Mouse (Mus musculus): ENCODE measurements around the gene Ppia.
"Not testable (repeated sequence)": the region's sequence is repeated elsewhere in the genome, so short reads cannot be mapped to it uniquely, and the experiment has no call there.

Ppia gene

DNA sequence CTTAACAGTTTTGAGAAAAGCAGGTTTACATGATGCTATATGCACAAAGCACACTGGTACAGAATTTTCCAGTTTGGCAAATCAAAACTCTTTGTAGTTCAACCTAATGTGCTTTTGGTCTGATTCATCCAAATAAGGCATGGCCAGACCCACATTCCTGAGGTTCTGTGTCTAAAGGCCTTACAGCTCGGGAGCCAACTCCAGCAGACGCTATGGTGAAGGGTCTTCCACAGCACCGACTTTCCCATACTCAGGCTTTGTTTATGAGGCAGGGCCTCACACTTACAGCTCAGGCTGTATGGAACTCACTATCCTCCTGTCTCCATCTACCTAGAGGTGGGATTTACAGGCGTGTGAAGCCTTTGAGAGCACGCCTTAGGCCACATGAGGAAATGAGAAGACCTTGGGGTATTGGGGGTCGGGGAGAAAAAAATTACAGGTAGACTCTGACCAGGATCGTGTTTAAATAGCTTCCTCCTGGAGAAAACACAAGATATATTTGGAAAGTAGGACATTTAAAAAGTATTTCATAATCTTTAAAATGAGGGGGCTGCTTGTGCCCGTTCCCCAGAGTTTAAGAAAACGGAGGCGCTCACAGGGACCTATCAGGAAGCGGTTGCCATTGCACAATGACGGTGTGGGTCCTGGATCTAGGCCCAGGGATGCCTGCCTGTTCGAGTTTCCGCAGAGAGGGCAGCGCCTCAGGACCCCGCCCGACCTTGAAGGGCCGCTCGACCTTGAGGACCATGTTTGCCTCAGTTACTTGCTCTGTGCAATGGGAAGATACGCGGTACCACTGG lies at the start of gene Ppia:
TSS of gene Ppia (plus strand) at position 693 of the 800 bp plus-strand sequence.
- DNase-seq (ENCODE audit: low read depth, low spot score) = peak; percentile 37

DNA sequence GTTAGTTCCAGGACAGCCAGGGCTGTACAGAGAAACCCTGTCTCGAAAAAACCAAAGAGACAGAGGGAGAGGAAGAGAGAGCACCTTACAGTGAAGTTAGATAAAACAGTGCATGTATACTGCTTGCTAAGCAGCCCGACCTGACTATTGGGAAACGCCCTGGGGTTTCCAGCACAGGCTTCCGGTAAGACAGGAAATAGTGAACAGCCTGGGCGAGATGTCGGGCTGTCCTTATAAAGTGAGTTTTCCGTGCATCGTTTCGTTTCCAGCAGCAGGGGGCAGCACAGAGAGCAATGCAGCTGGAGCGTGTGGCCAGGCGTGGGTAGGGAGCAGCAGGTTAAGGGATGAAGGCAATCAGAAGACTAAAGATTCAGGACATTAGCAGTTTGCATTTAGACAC lies 49.4 kb upstream of the Ppia start:
- DNase-seq (ENCODE audit: low read depth, low spot score) = peak; percentile 81

DNA sequence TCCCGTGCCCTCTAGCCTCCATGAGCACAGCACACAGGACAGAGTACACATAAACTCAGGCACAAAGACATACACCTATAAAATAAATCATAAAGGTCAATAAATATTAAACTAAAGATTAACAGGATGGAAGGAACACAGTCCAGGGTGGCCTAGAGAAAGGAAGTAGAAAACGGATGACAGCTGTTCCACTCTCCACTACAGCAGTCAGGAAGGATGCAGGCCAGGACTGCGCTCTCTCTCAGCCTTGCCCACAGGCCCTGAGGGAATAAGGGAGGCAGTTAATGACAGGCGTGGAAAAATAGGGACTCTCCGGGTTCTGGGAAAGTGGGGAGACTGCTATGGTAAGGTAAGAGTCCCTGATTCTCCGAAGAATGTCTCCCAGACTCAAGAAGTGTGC lies 48.8 kb upstream of the Ppia start:
- no peak for DNase-seq (ENCODE audit: low read depth, low spot score)

DNA sequence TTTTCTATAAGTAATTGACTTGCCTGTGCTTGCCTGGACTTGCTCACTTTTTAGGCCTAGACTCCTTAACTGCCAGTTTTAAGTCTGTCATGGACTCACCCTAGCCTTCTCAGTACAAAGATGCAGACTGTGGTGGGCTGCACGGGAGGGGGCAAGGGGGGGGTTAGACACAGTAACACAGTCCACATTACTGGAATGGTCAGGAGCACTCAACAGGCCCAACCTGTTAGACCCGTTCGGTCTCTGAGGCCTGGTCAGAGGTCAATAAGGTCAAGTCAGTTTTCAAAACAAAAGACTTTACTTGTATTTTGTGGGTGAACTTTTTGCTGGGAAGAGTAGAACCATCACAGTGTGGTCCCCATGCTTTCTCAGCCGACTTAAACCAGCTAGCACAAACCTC lies 48.1 kb upstream of the Ppia start:
- peak; percentile 13 for DNase-seq (ENCODE audit: low read depth, low spot score)

DNA sequence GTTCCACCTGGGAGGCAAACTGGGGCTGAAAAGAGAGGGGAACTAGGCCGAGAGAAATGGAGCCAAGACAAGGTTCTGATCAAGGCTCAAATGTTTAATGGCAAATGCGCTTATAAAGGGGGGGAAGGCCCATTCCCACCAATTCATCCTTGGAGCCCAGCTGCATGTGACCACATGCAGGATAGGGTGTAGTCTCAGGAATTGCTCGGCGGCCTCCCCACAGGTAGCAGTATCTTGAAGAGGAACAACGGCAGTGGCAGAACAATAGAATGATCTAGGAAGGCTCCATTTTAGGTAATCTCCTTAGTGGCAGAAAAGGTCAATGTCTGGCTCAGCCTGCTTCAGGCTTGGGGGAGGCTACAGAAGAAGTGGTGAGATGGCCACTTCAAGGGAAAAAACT lies 47.3 kb upstream of the Ppia start:
- not testable (repeated sequence) for DNase-seq (ENCODE audit: low read depth, low spot score)

DNA sequence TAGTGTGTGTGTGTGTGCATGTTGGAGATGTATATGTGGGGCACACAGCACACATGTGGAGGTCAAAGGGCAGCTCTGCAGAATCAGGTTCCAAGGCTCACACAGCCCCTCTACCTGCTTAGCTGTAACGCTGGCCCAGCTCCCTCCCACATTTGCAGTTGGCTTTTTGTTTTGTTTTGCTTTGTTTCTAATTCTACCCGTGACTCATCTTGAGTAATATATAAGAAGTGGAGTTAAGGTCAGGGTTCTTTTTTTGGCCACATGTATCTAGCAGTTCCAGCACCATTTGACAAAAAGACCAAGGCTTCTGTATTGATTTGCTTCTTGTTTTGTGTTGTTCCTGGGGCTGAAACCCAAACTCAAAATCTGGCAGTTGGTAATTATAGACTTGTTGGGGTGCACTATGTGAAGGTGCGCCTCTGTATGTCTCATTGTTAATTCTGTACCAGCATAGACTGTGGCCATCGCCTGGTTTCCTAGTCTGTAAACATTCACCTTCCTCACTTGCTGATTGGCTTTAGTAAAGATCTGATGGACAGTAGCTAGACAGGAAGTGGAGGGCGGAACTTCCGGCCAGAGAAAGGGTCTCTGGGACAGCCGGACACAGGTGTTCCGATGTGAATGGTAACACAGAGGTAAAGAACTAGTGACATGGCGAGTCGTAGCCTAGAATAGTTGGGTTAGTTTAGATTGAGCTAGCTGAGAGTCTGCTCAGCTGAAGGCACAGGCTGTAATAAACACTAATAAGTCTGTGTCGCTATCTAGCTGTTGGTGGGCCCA lies 43.7 kb upstream of the Ppia start:
- no peak for DNase-seq (ENCODE audit: low read depth, low spot score)

DNA sequence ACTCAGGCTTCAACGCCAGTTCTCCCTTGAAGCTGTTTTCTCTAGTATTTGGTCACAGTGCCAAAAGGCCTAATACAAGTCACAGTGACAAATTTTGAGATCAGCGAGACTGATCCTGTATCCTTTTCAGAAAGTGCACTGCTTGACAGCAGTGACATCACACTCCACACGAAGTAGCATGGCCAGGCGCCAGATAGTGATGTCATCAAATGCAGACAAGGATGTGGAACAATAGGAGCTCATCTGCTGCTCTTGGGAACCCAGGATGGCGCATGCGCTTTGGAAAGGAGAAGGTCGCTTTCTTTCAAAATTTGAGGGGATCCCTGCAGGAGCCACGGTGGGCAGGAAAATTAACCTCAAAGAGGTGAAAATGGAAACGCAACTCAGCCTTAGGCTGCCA lies 42.5 kb upstream of the Ppia start:
- DNase-seq (ENCODE audit: low read depth, low spot score) = no peak

DNA sequence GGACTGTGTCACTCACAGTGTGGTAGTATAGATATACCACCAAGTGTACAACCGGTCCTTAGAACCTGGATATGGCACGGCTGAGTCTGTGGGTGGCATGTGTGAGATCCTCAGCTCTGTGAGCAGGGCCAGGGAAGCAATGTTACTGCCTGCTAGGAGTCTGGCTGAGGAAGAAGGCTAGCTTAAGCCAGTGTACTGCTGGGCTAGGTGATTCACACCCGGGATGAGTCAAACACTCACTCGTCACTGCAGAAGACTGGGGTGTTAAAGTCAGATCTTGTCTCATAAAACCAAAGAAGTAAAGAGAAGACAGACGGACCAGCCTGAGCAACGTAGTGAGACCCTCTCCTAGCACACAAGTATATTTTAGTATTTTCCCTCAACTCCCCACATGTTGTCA lies 34.3 kb upstream of the Ppia start:
- no peak for DNase-seq (ENCODE audit: low read depth, low spot score)

DNA sequence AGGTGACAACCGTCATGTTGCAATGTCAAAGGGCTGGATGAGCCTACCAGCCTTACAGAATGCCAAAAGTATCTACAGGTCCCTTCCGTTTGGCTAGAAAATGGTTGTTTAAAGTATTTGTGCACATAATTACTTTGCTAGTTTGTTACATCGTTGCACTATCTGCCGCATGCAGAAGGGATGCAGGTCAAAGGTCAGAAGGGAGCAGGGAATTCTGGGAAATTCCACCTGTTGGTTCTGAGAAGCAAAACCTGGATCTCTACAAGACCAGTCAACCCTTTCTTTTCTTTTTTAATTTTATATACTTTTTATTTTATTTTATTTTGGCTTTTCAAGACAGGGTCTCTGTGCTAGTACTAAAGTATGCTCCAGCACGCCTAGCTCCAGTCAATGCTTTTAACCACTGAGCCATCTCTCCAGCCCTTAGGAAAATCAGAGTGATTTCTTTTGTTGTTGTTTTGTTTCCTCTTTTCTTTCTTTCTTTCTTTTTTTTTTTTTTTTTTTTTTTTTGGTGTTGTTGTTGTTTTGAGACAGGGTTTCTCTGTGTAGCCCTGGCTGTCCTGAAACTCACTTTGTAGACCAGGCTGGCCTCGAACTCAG lies 27.0 kb upstream of the Ppia start:
- no peak for DNase-seq (ENCODE audit: low read depth, low spot score)

DNA sequence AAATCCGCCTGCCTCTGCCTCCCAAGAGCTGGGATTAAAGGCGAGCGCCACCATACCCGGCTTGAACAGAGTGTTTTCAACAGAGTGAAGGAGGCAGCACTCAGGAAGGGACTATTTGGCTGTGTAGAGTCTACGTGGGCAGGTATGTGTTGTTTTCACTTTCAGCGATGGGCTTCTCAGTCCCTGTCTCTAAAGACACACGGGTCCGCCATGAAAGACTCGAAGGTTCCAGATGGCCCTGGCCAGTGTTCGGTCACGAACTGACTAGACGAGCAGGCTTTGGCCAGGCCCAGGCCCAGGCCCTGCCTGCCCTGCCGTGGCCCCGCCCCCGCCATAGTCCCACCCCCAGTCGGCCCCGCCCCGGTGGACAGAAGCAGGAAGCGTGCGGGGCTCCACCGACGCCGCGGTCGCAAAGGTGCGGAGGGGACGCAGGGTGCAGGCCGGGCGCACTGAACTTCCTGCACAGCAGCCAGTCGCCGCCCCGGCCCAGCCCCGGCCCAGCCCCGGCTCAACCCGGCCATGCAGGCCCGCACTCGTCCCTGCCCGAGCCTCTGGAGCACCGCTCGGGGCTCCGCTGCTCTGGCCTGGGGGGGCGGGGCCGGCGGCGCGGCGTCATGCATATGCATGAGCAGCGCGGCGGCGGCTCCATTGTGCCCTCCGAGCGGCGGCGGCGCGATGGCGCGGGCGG lies 26.4 kb upstream of the Ppia start, which contains the start of gene Zmiz2:
TSS of gene Zmiz2 (plus strand) at position 349 of the 688 bp plus-strand sequence.
- DNase-seq (ENCODE audit: low read depth, low spot score) = peak; percentile 83

DNA sequence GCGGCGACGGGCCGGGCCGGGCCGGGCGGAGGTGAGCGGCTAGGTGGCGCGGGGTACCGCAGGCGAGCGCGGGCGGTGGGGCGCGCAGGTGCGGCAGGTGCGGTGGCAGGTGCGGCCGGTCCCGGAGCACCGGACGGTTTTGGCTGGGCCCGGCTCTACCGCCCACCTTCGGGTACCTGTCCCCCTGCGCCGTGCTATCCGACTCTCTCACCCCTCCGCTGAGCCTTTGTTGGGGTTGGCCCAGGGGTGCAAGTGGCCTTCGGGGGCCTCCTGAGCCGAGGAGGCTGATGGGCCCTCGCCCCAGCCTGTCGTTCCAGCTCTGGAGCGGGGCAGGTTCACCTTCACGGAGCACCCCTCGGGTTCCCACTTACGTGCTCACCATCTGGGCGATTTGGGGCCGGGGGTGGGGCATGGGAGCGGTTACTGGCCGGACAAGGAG lies 25.7 kb upstream of the Ppia start:
- DNase-seq (ENCODE audit: low read depth, low spot score) = no peak

DNA sequence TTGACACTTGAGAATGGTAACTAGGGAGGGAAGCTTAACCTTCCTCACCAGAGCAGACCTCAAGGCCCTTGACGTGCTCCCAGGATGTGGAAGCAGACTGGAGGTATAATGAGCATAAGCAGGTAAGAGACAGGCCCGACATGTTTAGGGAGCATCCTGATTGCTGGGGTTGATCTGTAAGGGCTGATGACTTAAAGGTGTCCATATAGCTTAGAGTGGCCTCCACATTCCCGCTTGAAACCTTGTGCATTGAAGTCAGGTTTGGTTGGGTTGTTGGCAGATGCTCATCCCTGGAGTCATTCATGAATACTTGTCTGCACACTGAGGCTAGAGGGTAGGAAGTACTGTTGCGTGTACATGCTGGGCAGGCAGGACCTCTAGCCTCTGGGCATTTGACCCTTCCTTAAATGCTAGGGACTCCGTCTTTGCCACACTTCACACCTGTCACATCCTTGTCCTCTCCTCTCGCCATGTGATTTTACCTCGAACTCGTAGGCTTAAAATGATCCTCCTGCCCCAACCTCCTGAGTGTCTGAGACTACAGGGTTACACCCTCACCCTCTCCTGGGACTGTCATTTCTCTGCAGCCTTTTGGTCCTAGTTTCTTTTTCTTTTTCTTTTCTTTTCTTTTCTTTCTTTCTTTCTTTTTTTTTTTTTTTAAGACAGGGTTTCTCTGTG lies 24.7 kb upstream of the Ppia start:
- no peak for DNase-seq (ENCODE audit: low read depth, low spot score)

DNA sequence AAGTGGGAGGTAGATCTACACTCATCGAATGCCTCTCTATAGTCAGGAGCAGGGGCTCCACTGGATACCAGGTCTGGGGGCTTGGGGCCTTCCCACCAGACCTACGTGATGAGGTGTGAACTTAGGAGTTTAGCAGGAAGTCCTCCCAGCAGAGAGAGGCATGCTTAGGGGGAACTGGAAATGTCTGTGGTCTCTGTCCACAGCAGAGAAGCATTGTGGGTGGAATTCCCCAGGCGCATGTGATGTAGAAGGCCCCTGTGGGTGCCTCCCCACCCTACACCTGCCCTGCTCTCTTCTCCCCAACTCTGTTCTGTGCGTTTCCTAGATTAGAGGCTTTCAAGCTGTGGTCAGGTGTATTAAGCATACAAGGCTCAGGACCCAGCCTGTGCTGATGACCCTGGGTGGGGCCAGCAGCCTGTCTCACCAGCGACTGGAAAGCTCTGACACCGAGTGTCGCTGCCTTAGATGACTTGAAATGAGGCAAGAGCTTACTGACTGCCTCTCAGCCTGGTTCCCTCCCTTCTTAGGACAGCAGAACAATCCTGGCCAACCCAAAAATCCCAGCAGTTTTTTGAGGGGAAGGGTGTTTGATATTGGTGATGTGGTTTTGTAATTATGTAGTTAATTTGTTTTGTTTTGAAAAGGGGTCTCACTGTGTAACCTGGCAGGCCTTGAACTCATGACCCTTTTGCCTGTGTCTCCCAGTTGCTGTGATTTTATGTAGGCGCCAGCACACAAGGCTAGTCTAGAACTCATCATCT lies 23.5 kb upstream of the Ppia start:
- DNase-seq (ENCODE audit: low read depth, low spot score) = no peak

DNA sequence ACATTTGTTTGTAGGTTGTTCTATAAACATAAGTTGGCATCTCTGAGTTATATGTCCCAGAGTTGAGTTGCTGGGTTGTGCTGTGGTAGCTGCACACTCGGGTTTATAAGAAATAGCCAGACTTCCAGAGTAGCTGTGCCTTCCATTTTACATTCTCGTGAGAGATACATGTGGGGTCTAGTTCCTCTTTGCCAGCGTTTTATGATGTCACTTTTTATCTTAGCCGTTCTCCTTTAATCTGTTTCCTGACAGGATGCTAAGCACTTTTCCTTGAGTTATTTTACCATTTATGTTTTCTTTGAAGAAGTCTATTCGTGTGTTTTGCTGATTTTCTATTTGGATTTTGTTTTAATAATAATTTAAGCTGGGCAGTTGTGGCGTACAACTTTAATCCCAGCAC lies 22.4 kb upstream of the Ppia start:
- DNase-seq (ENCODE audit: low read depth, low spot score) = no peak

DNA sequence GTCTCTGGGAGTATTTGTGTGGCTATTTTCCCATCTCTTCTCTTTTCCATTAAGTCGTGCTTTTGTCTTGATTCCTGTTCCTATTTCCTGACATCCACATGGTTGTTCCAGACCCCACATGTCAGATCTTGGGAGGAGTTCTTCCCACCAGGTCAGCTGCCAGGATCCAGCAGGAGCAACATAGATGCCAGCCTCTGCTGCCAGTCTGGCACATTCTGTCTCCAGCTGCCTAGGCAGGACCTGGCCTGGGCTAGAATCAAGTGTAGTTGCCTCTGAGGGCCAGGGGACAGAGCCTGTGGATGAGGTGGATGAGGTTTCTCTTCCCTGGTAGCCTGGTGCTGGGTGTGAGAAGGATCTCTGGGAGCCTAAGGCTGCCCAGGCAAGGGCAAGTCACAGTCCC lies 21.4 kb upstream of the Ppia start:
- no peak for DNase-seq (ENCODE audit: low read depth, low spot score)

DNA sequence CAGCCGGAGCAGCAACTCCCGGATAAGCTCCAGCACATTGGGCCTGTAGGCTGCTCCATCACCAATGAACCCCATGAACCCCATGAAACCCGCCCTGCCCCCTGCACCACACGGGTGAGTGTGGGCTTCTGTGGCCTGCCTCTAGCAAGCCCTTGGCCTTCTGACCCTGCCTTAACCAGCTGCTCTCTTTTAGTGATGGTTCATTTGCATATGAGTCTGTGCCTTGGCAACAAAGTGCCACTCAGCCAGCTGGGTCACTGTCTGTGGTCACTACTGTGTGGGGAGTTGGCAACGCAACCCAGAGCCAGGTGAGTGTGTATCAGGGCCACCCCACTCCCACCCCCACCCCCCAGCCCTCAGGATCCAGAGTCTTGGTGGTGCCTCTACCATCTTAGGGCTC lies 19.7 kb upstream of the Ppia start:
- DNase-seq (ENCODE audit: low read depth, low spot score) = no peak

DNA sequence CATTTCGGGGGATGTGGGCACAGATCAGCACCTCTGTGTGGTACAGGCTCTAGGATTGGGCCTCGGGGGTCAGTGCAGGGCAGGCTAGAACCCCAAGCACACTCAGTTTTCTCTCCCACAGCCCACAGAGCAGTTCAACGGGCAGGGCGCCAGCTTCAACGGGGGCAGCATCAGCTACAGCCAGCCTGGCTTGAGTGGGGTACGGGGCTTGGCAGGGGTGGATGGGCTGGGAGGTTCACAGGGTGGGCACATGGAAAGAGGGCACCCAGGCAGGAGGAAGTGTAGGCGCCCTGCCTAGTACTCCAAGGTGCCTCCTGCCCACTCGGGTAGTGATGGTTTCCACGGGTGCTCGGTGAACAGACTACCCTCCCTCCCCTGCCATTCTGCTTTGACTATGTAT lies 17.1 kb upstream of the Ppia start:
- DNase-seq (ENCODE audit: low read depth, low spot score) = no peak

DNA sequence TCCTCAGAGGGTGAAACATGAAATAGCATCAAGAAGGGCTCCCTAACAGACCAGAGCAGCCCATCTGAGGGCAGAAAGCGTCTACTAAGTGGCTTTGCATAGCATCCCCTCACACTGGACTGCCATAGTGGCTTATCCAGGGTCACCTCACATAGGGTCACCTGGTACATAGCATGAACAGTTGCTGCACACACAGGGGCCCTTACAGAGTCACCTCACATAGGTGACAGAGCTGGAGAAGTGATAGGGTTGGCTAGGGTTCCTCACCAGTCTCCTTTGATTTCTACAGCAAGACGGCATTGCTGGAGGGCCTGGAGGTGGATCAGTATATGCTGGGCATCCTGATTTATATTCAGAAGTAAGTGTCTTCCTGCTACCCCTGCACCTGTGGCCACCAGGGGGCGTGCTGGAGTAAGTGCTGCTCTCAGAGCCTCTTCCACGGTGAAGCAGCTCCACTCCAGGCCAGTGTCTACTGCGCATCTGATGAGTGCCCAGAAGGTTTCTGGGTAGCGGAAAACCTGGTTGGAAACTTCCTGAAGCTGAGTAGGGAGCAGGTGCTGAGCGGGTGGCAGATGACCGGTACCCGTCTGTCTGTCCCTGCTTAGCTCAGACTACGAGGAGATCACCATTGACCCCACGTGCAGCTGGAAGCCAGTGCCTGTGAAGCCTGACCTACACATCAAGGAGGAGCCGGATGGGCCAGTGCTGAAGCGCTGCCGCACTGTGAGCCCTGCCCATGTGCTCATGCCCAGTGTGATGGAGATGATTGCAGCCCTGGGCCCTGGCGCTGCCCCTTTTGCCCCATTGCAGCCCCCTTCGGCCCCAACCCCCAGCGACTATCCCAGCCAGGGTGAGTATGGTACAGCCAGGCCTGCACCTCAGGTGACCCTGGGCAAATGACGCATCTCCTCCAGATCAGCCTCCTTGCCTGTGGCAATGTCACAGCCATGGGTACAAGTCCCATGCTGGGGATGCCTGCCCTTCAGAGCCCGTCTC lies 12.4 kb upstream of the Ppia start:
- DNase-seq (ENCODE audit: low read depth, low spot score) = no peak

DNA sequence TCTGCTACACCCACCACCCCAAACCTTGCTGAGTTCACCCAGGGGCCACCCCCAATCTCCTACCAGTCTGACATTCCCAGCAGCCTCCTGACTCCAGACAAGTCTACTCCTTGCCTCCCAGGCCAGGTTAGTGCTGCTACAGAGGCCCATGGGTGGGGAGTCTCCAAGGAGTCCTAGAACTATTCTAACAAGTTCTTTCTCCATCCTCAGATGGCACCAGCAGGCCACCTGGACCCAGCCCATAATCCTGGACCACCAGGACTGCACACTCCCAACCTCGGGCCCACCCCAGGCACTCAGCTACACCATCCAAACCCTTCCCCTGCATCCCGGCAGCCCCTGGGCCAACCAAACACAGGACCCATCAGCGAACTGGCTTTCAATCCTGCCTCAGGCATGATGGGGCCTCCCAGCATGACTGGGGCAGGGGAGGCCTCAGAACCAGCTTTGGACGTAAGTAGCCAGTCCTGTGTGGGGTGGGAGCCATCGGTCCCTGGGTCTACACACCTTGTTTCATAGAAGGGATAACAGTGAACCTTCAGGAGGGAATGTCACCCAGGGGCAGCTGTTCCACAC lies 11.3 kb upstream of the Ppia start:
- no peak for DNase-seq (ENCODE audit: low read depth, low spot score)

All from forelimb bud, embryonic 11.5 days (tissue).